Mouse (Mus musculus): ENCODE measurements at regions not wholly inside any gene's neighbourhood (a gene's known extent, or its start where the extent isn't known, plus 50 kb on each side); places are given as distances from the start of the nearest gene placed in this dataset.

GRCm38 (mm10) chr2:178708649-178709048 is 278.3 kb downstream of the Cdh26 start:
- TF ChIP-seq EP300 (optimal IDR thresholded peaks at IDR 0.05): no peak
- no peak for TF ChIP-seq CTCF (IDR thresholded peaks at IDR 0.05; ENCODE audit: low read depth)
